Mouse (Mus musculus) A20 (cell line): ENCODE measurements around the gene Rftn1.
A peak's percentile ranks its signal among the peaks of the same experiment; 100 is the strongest.

ENCODE experiments used
- DNase-seq: peaks from one replicate; pipeline ENCODE4 v3.0.0-alpha.2; 2011; ENCODE audit warnings: low read depth, low spot score

Rftn1 gene

DNA sequence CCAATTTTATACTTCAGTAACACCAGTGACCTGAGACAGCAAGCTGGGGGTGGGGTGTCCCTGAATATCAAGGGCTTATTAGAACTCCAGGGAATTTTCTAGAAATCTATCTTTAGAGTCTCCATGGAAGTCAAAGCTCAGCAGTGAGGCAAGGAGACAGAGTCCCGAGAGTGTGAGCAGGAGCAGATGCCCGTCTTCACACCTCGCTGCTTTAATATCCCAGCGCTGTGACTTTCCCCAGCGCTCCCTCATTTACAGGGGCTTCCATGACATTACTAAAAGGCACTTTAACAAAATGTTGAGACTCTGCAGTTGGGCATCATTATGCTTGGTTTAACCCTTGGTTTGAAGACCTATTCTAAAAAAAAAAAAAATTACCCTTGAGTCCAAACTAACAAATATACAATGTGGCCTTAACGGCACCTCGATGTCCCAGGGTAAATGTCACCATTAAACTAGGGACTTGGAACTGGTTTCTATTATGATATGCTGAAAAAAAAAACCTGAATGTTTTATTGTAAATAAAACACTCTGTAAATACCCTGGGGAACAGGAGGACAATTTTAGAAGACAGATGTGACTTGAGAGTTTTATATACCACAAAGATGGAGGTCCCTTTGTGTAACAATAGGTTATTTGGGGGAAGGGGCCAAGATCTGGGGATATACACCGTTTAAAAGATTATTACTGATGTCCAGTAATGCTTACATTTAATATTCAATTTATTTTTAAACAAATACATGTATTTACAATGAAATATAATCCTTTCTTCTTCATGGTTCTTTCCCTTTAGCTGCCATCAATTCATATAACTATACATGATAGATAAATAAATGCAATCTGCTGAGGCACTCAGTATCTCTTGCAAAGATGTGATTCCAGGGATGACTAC, 123.4 kb downstream of the Rftn1 start:
- no peak for DNase-seq

DNA sequence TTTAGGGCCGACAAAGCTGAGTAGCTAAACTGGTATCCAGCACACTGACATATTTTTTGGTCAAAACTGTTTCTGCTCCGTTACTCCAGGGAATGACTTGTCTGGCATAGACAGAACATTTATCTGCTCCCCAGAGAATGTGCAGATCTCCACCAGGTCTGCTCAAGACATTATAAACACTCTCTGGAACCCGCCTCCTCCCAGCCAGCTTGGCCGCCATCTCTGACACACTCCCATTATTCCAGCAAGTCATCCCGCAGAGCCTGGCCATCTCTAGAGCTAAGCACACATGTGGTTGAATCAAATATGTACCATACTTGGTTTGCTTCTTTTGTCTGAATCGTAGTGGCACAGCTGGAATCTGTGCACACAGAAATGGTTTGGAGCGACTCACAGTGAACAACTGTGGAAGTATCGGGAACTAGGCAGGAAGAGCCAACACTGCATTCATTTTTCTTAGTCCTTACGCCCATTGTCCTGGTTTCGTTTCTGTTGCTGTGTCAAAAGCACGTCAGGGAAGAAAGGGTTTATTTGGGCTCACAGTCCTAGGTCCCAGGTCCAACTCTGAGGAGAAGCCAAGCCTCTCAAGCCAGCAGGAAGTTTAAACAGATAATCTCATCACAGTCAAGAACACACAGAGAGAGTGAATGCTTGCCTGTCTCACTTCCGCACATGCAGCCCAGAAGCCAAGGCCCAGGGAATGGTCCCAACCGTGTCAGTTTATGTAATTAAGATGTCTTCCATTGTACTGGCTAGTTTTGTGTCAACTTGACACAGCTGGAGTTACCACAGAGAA, 126.4 kb downstream of the Rftn1 start:
- DNase-seq, result no peak

DNA sequence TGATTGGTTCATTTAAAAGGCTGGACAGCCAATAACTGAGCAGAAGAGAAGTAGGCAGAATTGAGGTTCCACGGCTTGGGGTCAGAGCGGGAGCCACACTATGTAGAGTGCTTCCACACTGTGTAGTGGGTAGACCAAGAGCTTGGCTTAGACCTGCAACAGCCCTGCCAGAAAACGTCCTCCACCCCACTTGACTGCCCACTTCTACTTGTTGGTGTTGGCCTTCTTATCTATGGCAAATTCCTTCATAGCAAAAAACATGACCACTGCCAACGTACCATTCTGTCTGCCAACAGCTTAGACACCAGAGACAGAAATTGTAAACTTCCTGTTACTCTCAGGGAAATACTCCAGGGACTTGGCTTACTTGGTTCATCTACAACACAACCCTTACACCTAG, 127.8 kb downstream of the Rftn1 start:
- no peak for DNase-seq

DNA sequence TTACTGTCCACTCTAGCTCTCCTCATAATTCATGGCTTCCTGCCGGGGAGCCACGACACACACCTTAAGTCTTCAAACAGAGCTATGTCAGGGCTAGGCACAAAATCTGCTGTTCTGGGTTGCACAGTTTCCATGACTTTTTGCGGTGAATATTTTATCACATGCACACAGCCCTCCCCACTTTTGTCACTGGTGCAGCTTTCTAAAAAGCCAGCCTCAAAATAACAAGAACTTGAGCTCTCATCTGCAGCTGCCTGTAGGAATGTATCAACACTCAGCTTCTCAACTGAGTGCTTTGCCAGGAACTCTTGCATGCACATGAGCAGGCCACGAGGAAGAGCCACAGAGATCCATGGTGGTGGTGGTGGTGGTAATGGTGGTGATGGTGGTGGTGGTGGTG, 129.0 kb downstream of the Rftn1 start:
- no peak for DNase-seq

DNA sequence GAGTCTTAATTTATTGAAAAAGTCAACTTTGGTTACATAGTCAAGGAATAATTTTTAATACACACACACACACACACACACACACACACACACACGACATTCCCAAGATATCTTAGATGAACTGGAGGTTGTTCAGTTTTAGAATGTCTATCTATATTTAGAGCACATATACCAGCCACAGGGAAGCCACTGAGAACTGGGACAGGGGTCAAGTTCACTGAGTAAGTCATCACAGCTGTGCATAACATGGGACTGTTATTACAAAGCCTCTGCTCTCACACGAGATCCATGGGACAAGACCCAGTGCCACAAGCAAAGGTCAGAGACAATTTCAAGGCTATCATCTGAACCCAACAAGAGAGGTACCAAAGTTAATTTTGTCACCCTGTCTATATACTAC, 130.3 kb downstream of the Rftn1 start:
- no peak for DNase-seq

GRCm38 (mm10) chr17:50059417-50059816, 131.1 kb downstream of the Rftn1 start:
- DNase-seq, result no peak

DNA sequence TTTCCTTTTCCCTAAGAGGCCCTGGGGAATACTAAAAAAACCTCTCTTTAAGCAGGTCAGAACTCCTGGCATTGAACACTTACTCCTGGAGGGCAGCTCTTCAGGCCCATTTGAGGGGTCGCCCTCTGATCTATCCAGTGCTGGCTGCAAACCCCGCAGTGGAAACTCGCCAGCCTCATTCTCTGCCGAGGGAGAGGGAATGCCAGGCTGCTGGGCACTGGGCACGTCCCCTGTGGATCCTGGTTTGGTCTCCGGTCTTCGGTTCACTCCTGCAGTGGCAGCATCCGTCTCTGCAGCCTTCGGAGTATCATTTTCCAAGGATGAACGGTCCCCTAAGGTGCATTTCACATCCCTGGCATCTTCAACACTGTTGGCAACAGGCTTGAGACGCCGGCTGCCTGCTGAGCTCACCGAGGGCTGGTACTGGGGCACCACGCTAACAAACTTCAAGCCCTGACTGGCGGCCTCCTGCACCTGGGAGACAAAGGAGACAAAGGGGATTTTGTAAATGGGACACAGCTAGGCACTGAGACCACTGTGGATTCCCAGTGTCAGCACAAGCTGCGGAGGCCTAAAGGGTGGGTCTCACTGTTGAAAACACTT, 135.2 kb downstream of the Rftn1 start:
- peak; percentile 48 for DNase-seq

DNA sequence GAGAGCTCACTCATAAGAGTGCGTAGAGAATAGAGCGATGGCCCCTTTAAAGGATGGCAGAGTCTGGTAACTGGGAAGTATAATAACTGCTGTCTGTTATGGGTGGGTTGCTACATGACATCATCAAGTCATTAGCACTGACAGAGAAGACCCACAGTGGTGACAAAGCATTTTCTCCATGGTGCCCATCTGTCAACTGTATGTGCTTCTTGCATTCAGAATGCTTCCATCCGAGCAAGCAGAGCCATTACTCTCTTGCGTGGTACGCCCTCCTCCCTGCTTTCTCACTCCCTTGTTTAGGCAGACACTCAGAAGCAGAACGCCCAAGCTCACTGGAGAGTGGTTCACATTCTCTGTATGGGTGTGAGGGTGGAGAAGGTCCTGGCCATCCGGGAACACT, 135.9 kb downstream of the Rftn1 start:
- no peak for DNase-seq

GRCm38 (mm10) chr17:50053961-50054360, 136.5 kb downstream of the Rftn1 start:
- DNase-seq, result no peak

GRCm38 (mm10) chr17:50052741-50053468, 137.6 kb downstream of the Rftn1 start:
- DNase-seq, result no peak

GRCm38 (mm10) chr17:50050456-50050855, 140.0 kb downstream of the Rftn1 start:
- DNase-seq, result peak; percentile 69

GRCm38 (mm10) chr17:50048209-50048608, 142.3 kb downstream of the Rftn1 start:
- no peak for DNase-seq

GRCm38 (mm10) chr17:50047182-50047581, 143.3 kb downstream of the Rftn1 start:
- no peak for DNase-seq

- DNase-seq, result no peak
Measured at GRCm38 (mm10) chr17:50040727-50041410, 149.6 kb downstream of the Rftn1 start.

DNA sequence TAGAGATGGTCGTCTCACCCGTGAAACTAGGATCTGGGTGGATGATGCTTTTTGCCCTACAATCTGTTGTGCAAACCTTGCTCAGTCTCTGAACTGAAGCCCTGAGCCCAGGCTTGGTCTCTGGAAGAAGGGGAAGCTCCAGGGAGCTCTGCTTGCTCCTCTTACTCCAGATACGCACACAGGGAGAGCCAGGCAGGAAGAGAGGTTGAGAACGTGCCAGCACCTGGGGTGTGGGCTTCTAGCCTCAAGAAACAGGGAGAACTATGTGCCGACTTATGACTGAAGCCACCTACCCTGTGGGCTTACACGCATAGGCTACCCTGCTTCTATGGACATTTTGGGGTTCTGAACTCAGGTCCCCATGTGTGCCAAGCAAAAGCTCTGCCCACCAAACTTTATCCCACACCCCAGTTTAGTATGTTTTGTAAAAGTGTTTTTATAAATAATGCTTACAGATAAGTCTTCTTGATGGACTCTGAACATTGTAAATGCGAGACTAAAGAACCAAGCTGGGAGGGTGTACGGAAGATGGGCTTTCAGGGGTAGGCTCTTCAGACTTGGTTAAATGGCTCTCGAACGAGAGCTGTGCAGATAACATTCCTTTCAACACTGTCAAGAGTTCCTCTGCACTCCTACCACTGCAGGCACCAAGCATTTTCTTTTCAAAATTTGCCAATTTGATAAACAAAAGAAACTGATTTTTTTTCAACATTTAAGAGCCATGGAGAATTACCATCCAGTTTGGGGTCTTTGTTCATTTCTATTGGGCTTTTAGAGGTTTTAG, 152.4 kb downstream of the Rftn1 start:
- DNase-seq, result no peak

- no peak for DNase-seq
Measured at GRCm38 (mm10) chr17:50037416-50037815, 153.1 kb downstream of the Rftn1 start.

GRCm38 (mm10) chr17:50036751-50037385, 153.6 kb downstream of the Rftn1 start:
- no peak for DNase-seq

- DNase-seq, result no peak
Measured at GRCm38 (mm10) chr17:50033698-50034097, 156.8 kb downstream of the Rftn1 start.

GRCm38 (mm10) chr17:50031548-50032491, 158.7 kb downstream of the Rftn1 start:
- DNase-seq, result no peak
